In the genomic region with DNA sequence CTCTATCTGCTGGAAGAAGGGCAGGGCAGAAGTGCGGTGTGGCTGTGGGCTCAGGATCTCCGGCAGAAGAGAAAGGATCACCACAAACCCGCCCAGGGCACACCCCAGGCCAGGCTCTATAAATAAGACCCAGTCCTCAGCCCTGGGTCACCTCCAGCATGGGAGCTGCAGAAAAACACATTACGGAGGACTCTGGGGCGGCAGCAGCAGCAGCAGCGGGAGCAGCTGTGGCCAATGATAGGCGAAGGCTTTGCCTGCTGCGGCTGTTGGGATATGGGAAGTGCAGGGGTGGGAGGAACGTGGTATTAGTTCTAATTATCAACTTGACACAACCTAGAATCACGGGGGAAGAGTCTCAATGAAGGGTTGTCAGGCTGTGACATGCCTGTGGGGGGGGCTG, we compare ENCODE assay signal across 12 mouse cellular contexts. TPM values are rescaled to one million over a fixed set of nuclear protein-coding genes. Genes with fewer than 3 reads are reported as not detected.
A peak's percentile ranks its signal among the peaks of the same experiment; 100 is the strongest.
DNase-seq lines count a peak whose midpoint lies in the region; ATAC-seq and TF ChIP-seq lines count a peak whose summit lies in the region.
"Had no signal": no experiment of that assay in that cellular context is flagged by ENCODE, and none has a peak within 500 bp of the region (broad histone marks: within the 10 kb centered on the region; RNA-seq: fewer than 3 reads in every experiment).

No protein-coding gene starts in this region.

- H3K4me2 ChIP-seq in heart, postnatal 0 days (ENCODE audit: low read depth, low read length): peak overlapping the region; percentile 44
- H3K4me2 ChIP-seq in neural tube, embryonic 13.5 days: peak overlapping the region; percentile 34
- no peak overlapping the region for H3K4me2 ChIP-seq in intestine, embryonic 16.5 days (ENCODE audit: low read depth, low read length)
- H3K4me2 ChIP-seq: limb, embryonic 12.5 days; stomach, embryonic 15.5 days had no signal

- DNase-seq in cerebellum, adult 11 months: peak; percentile 11
- DNase-seq in cerebellum, postnatal 10 days: no peak
- DNase-seq in left cerebral cortex, adult 2 months (ENCODE audit: extremely low spot score in 1 of 2, low spot score in 2 of 2): no peak
- no peak for DNase-seq in left cerebral cortex, adult 18-20 months (ENCODE audit: low spot score in 2 of 2)
- no peak for DNase-seq in heart, postnatal 0 days (ENCODE audit: low spot score)
- DNase-seq in adrenal gland, adult 8-10 months: no peak
- DNase-seq: kidney, postnatal 14 days had no signal

- intact Hi-C loops in left cerebral cortex, adult 2 months (cut with DNase I): no loop called here

- H3K9me3 ChIP-seq in heart, postnatal 0 days (replicated peaks; ENCODE audit: control insufficient read depth, low read length): no peaks in the 10 kb centered on the region
- H3K9me3 ChIP-seq in neural tube, embryonic 13.5 days: no peaks in the 10 kb centered on the region
- no peaks in the 10 kb centered on the region for H3K9me3 ChIP-seq in intestine, embryonic 16.5 days (ENCODE audit: control insufficient read depth, low read length)
- H3K9me3 ChIP-seq: limb, embryonic 12.5 days; stomach, embryonic 15.5 days had no signal

- no peak overlapping the region for H3K9ac ChIP-seq in heart, postnatal 0 days (replicated peaks; ENCODE audit: low read depth, low read length)
- peak overlapping the region; percentile 49 for H3K9ac ChIP-seq in neural tube, embryonic 13.5 days
- no peak overlapping the region for H3K9ac ChIP-seq in intestine, embryonic 16.5 days (ENCODE audit: low read depth, low read length)
- H3K9ac ChIP-seq: limb, embryonic 12.5 days; stomach, embryonic 15.5 days had no signal

- H3K4me3 ChIP-seq in left cerebral cortex, adult 2 months: 0 out of 2 replicates have a peak overlapping the region, but pooled peaks have one; percentile 1
- H3K4me3 ChIP-seq in heart, postnatal 0 days (ENCODE audit: low read depth, low read length): 0 out of 2 replicates have a peak overlapping the region, but pooled peaks have one; percentile 7
- H3K4me3 ChIP-seq in neural tube, embryonic 13.5 days: peak overlapping the region; percentile 2; the same call in 1 of the 2 replicates
- H3K4me3 ChIP-seq in intestine, embryonic 16.5 days (ENCODE audit: low read length): no peak overlapping the region
- H3K4me3 ChIP-seq: limb, embryonic 12.5 days; stomach, embryonic 15.5 days had no signal

- 23% methylated on average over 10 of the region's 10 CpGs for WGBS in heart, postnatal 0 days
- WGBS in neural tube, embryonic 13.5 days: 31% methylated on average over 10 of the region's 10 CpGs
- WGBS in intestine, embryonic 16.5 days: 42% methylated on average over 10 of the region's 10 CpGs

- peaks cover 9% of the 10 kb centered on the region; the same call in 1 of the 2 replicates for H3K27me3 ChIP-seq in heart, postnatal 0 days (ENCODE audit: control insufficient read depth, insufficient read depth, low read length)
- peaks cover 4% of the 10 kb centered on the region; the same call in 1 of the 2 replicates for H3K27me3 ChIP-seq in neural tube, embryonic 13.5 days
- H3K27me3 ChIP-seq in intestine, embryonic 16.5 days (replicated peaks; ENCODE audit: control insufficient read depth, insufficient read depth, low read length): peaks cover 2% of the 10 kb centered on the region; the same call in 1 of the 2 replicates

- no peak for TF ChIP-seq CTCF in left cerebral cortex, adult 2 months (IDR thresholded peaks at IDR 0.05)
- no peak for TF ChIP-seq CTCF in heart, postnatal 0 days (IDR thresholded peaks at IDR 0.05; ENCODE audit: low read depth)

- TF ChIP-seq EP300 in heart, postnatal 0 days (IDR thresholded peaks at IDR 0.05; ENCODE audit: low read depth): no peak

- H3K4me1 ChIP-seq in heart, postnatal 0 days (ENCODE audit: control insufficient read depth, insufficient read depth): peaks cover 24% of the 10 kb centered on the region
- peaks cover 16% of the 10 kb centered on the region for H3K4me1 ChIP-seq in neural tube, embryonic 13.5 days (replicated peaks)
- no peaks in the 10 kb centered on the region for H3K4me1 ChIP-seq in intestine, embryonic 16.5 days (ENCODE audit: control insufficient read depth, insufficient read depth, low read length)
- H3K4me1 ChIP-seq: limb, embryonic 12.5 days had no signal

- no peaks in the 10 kb centered on the region for H3K36me3 ChIP-seq in heart, postnatal 0 days (replicated peaks; ENCODE audit: control insufficient read depth, insufficient read depth, low read length)
- H3K36me3 ChIP-seq in neural tube, embryonic 13.5 days: peaks cover 14% of the 10 kb centered on the region
- H3K36me3 ChIP-seq in intestine, embryonic 16.5 days (ENCODE audit: control insufficient read depth, insufficient read depth, low read length): no peaks in the 10 kb centered on the region
- H3K36me3 ChIP-seq: limb, embryonic 12.5 days; stomach, embryonic 15.5 days had no signal

- 0 out of 2 replicates have a peak, but pooled peaks have one; percentile 22 for ATAC-seq in heart, postnatal 0 days (ENCODE audit: insufficient read depth, low read depth)
- peak; percentile 62 for ATAC-seq in neural tube, embryonic 13.5 days (ENCODE audit: low read depth)
- ATAC-seq in intestine, embryonic 16.5 days: no peak

- peak overlapping the region; percentile 28; the same call in 1 of the 2 replicates for H3K27ac ChIP-seq in left cerebral cortex, adult 2 months
- no peak overlapping the region for H3K27ac ChIP-seq in heart, postnatal 0 days (ENCODE audit: low read depth)
- H3K27ac ChIP-seq in neural tube, embryonic 13.5 days (replicated peaks): peak overlapping the region; percentile 18; the same call in 1 of the 2 replicates
- H3K27ac ChIP-seq in intestine, embryonic 16.5 days (ENCODE audit: low read length): no peak overlapping the region
- H3K27ac ChIP-seq: limb, embryonic 12.5 days; stomach, embryonic 15.5 days had no signal

RNA-seq across cellular contexts. Expression of gene Fitm2, which starts 13.0 kb away (rescaled TPM):
- total RNA-seq in left cerebral cortex, adult 2 months (2021): 10 to 100 TPM; 19.2 to 20.2 TPM
- total RNA-seq in left cerebral cortex, adult 18-20 months (2021): 10 to 100 TPM; 20.1 to 20.8 TPM
- total RNA-seq in heart, postnatal 0 days (2014; rRNA removed; ENCODE audit: low replicate concordance): 22.1 and 44.8 TPM in 2 replicates
- 23.5 and 24.5 TPM in 2 replicates for polyA plus RNA-seq in heart, postnatal 0 days (2015; fragmentation: Nextera tagmentation; extraction: Ambion mirVana)
- polyA plus RNA-seq in neural tube, embryonic 13.5 days (2015; fragmentation: Nextera tagmentation; extraction: Ambion mirVana): 15.0 and 16.5 TPM in 2 replicates
- polyA plus RNA-seq in intestine, embryonic 16.5 days (2015; fragmentation: Nextera tagmentation; extraction: Ambion mirVana): 10.4 and 10.6 TPM in 2 replicates
- 100 to 1,000 TPM in 1 of 4 experiments, 10 to 100 TPM in 3; 81.0 to 128 (median 92.8) TPM for total RNA-seq in adrenal gland, adult 8-10 months (2022)

RNA-seq across cellular contexts. Expression of gene Gdap1l1, which starts 21.1 kb away (rescaled TPM):
- 10 to 100 TPM; 67.7 to 70.7 TPM for total RNA-seq in left cerebral cortex, adult 2 months (2021)
- total RNA-seq in left cerebral cortex, adult 18-20 months (2021): 10 to 100 TPM; 71.5 to 73.3 TPM
- not detected in 2 replicates for total RNA-seq in heart, postnatal 0 days (2014; rRNA removed; ENCODE audit: low replicate concordance)
- 0.10 TPM in 1 of 2 replicates, not detected in the other for polyA plus RNA-seq in heart, postnatal 0 days (2015; fragmentation: Nextera tagmentation; extraction: Ambion mirVana)
- 115 and 117 TPM in 2 replicates for polyA plus RNA-seq in neural tube, embryonic 13.5 days (2015; fragmentation: Nextera tagmentation; extraction: Ambion mirVana)
- 3.9 and 5.0 TPM in 2 replicates for polyA plus RNA-seq in intestine, embryonic 16.5 days (2015; fragmentation: Nextera tagmentation; extraction: Ambion mirVana)
- total RNA-seq in adrenal gland, adult 8-10 months (2022): 1 to 10 TPM; 4.7 to 5.8 (median 4.8) TPM
- total RNA-seq: gastrocnemius, postnatal 36 days had no signal

RNA-seq across cellular contexts. Expression of gene R3hdml, which starts 32.7 kb away (rescaled TPM):
- not detected for total RNA-seq in left cerebral cortex, adult 2 months (2021)
- total RNA-seq in left cerebral cortex, adult 18-20 months (2021): not detected
- total RNA-seq in heart, postnatal 0 days (2014; rRNA removed; ENCODE audit: low replicate concordance): not detected in 2 replicates
- polyA plus RNA-seq in heart, postnatal 0 days (2015; fragmentation: Nextera tagmentation; extraction: Ambion mirVana): not detected in 2 replicates
- polyA plus RNA-seq in neural tube, embryonic 13.5 days (2015; fragmentation: Nextera tagmentation; extraction: Ambion mirVana): not detected in 2 replicates
- polyA plus RNA-seq in intestine, embryonic 16.5 days (2015; fragmentation: Nextera tagmentation; extraction: Ambion mirVana): 0.20 and 0.24 TPM in 2 replicates
- total RNA-seq in adrenal gland, adult 8-10 months (2022): not detected
- total RNA-seq: gastrocnemius, postnatal 36 days had no signal
- polyA plus RNA-seq: limb, embryonic 12.5 days had no signal

RNA-seq across cellular contexts. Expression of gene Oser1, which starts 34.9 kb away (rescaled TPM):
- 10 to 100 TPM; 20.7 to 23.8 TPM for total RNA-seq in left cerebral cortex, adult 2 months (2021)
- total RNA-seq in left cerebral cortex, adult 18-20 months (2021): 10 to 100 TPM; 22.2 to 25.0 TPM
- total RNA-seq in heart, postnatal 0 days (2014; rRNA removed; ENCODE audit: low replicate concordance): 23.8 and 28.9 TPM in 2 replicates
- 41.4 and 45.1 TPM in 2 replicates for polyA plus RNA-seq in heart, postnatal 0 days (2015; fragmentation: Nextera tagmentation; extraction: Ambion mirVana)
- 74.5 and 83.4 TPM in 2 replicates for polyA plus RNA-seq in neural tube, embryonic 13.5 days (2015; fragmentation: Nextera tagmentation; extraction: Ambion mirVana)
- 79.4 and 85.8 TPM in 2 replicates for polyA plus RNA-seq in intestine, embryonic 16.5 days (2015; fragmentation: Nextera tagmentation; extraction: Ambion mirVana)
- 10 to 100 TPM; 33.2 to 39.2 (median 38.5) TPM for total RNA-seq in adrenal gland, adult 8-10 months (2022)

RNA-seq across cellular contexts. Expression of gene Hnf4a, which starts 47.2 kb away (rescaled TPM):
- total RNA-seq in left cerebral cortex, adult 2 months (2021): not detected
- total RNA-seq in left cerebral cortex, adult 18-20 months (2021): not detected
- not detected in 2 replicates for total RNA-seq in heart, postnatal 0 days (2014; rRNA removed; ENCODE audit: low replicate concordance)
- polyA plus RNA-seq in heart, postnatal 0 days (2015; fragmentation: Nextera tagmentation; extraction: Ambion mirVana): not detected in 2 replicates
- polyA plus RNA-seq in neural tube, embryonic 13.5 days (2015; fragmentation: Nextera tagmentation; extraction: Ambion mirVana): not detected in 2 replicates
- polyA plus RNA-seq in intestine, embryonic 16.5 days (2015; fragmentation: Nextera tagmentation; extraction: Ambion mirVana): 86.6 and 88.5 TPM in 2 replicates
- under 1 TPM in 2 of 4 experiments, not detected in 2; 0.06 to 0.16 TPM for total RNA-seq in adrenal gland, adult 8-10 months (2022)
- total RNA-seq: gastrocnemius, postnatal 36 days had no signal
- polyA plus RNA-seq: limb, embryonic 12.5 days had no signal

Comparison
In these comparisons a context has a peak if more than half of its experiments do, and no peak if none do; other contexts are left out.
1. H3K27ac ChIP-seq: peak in left cerebral cortex, adult 2 months (single experiment) and neural tube, embryonic 13.5 days (single experiment); none in heart, postnatal 0 days (single experiment) and intestine, embryonic 16.5 days (single experiment).
2. RNA of gene Gdap1l1, which starts 21.1 kb away (total RNA-seq): 71.5 to 73.3 TPM in left cerebral cortex, adult 18-20 months and 67.7 to 70.7 TPM in left cerebral cortex, adult 2 months; 4.7 to 5.8 TPM in adrenal gland, adult 8-10 months and not detected in heart, postnatal 0 days; every median in the first group is over 10 times any median in the second.